ENCODE assay signal across 11 mouse cellular contexts in genomic region chr3:55523224-55523623, GRCm38 (mm10). TPM values are rescaled to one million over a fixed set of nuclear protein-coding genes. Genes with fewer than 3 reads are reported as not detected.
A peak's percentile ranks its signal among the peaks of the same experiment; 100 is the strongest.
DNase-seq lines count a peak whose midpoint lies in the region; ATAC-seq and TF ChIP-seq lines count a peak whose summit lies in the region.
"Had no signal": no experiment of that assay in that cellular context is flagged by ENCODE, and none has a peak within 500 bp of the region (broad histone marks: within the 10 kb centered on the region; RNA-seq: fewer than 3 reads in every experiment).

No protein-coding gene starts in this region.

- no peak overlapping the region for H3K4me3 ChIP-seq in hindbrain, embryonic 16.5 days (ENCODE audit: low read length)
- no peak overlapping the region for H3K4me3 ChIP-seq in liver, postnatal 0 days (ENCODE audit: low read depth, low read length)
- H3K4me3 ChIP-seq: heart, embryonic 12.5 days had no signal

- H3K27me3 ChIP-seq in hindbrain, embryonic 16.5 days (replicated peaks; ENCODE audit: control insufficient read depth, insufficient read depth, low read length): no peaks in the 10 kb centered on the region
- H3K27me3 ChIP-seq in liver, postnatal 0 days (ENCODE audit: insufficient read depth, low read length): no peaks in the 10 kb centered on the region
- H3K27me3 ChIP-seq: heart, embryonic 12.5 days; Patski had no signal

- peak overlapping the region; percentile 43 for H3K9ac ChIP-seq in hindbrain, embryonic 16.5 days (ENCODE audit: low read depth, low read length)
- H3K9ac ChIP-seq in liver, postnatal 0 days (replicated peaks): no peak overlapping the region
- H3K9ac ChIP-seq: heart, embryonic 12.5 days had no signal

- WGBS in hindbrain, embryonic 16.5 days: 9% methylated on average over 7 of the region's 7 CpGs
- WGBS in liver, postnatal 0 days (ENCODE audit: insufficient replicate concordance): 59% methylated on average over 7 of the region's 7 CpGs

- peak overlapping the region; percentile 83 for H3K27ac ChIP-seq in hindbrain, embryonic 16.5 days (ENCODE audit: low read depth, low read length)
- no peak overlapping the region for H3K27ac ChIP-seq in liver, postnatal 0 days (ENCODE audit: low read depth)

- DNase-seq in cerebellum, adult 11 months: peak; percentile 38
- DNase-seq in cerebellum, postnatal 4 days (ENCODE audit: low spot score in 2 of 2): no peak
- DNase-seq in cerebellum, adult 9-11 months: peak; percentile 62
- peak; percentile 16 for DNase-seq in liver, postnatal 0 days
- no peak for DNase-seq in gastrocnemius, postnatal 36 days
- no peak for DNase-seq in thymus, postnatal 36 days
- DNase-seq in right cerebral cortex, postnatal 36 days (ENCODE audit: low spot score in 2 of 2): no peak

- peaks cover 4% of the 10 kb centered on the region for H3K36me3 ChIP-seq in hindbrain, embryonic 16.5 days (ENCODE audit: control insufficient read depth, insufficient read depth, low read length)
- H3K36me3 ChIP-seq in liver, postnatal 0 days (replicated peaks; ENCODE audit: insufficient read depth, low read length): no peaks in the 10 kb centered on the region
- H3K36me3 ChIP-seq: heart, embryonic 12.5 days had no signal

- TF ChIP-seq CTCF in liver, postnatal 0 days (IDR thresholded peaks at IDR 0.05; ENCODE audit: low read depth): no peak

- H3K9me3 ChIP-seq in hindbrain, embryonic 16.5 days (ENCODE audit: control insufficient read depth, low read length): no peaks in the 10 kb centered on the region
- H3K9me3 ChIP-seq in liver, postnatal 0 days (ENCODE audit: low read length): no peaks in the 10 kb centered on the region
- H3K9me3 ChIP-seq: heart, embryonic 12.5 days had no signal

- no peak for TF ChIP-seq EP300 in liver, postnatal 0 days (IDR thresholded peaks at IDR 0.05; ENCODE audit: low read depth)

- H3K4me2 ChIP-seq in hindbrain, embryonic 16.5 days (ENCODE audit: low read length): peak overlapping the region; percentile 34; the same call in 1 of the 2 replicates
- H3K4me2 ChIP-seq in liver, postnatal 0 days (ENCODE audit: low read depth, low read length): no peak overlapping the region
- H3K4me2 ChIP-seq: heart, embryonic 12.5 days had no signal

- intact Hi-C loops in gastrocnemius, postnatal 36 days (cut with DNase I): loop anchor here (5.0 to 10.0 kb wide), 3 partner anchors 234 to 482 kb away; no protein-coding TSS in a partner anchor

- peaks cover 54% of the 10 kb centered on the region for H3K4me1 ChIP-seq in hindbrain, embryonic 16.5 days (ENCODE audit: control insufficient read depth, insufficient read depth, low read depth, low read length)
- 0 out of 2 replicates have a peak, but pooled peaks cover 2% of the 10 kb centered on the region for H3K4me1 ChIP-seq in liver, postnatal 0 days (ENCODE audit: insufficient read depth)

- ATAC-seq in hindbrain, embryonic 16.5 days: peak; percentile 25; the same call in 1 of the 2 replicates
- ATAC-seq in liver, postnatal 0 days: no peak
- ATAC-seq: Patski had no signal

RNA-seq across cellular contexts. Expression of gene Gm21954, which starts 51.2 kb away (rescaled TPM):
- polyA plus RNA-seq in hindbrain, embryonic 16.5 days (2015; fragmentation: Nextera tagmentation; extraction: Ambion mirVana): not detected in 2 replicates
- not detected in 2 replicates for polyA plus RNA-seq in liver, postnatal 0 days (2015; fragmentation: Nextera tagmentation; extraction: Ambion mirVana)
- not detected for total RNA-seq in gastrocnemius, postnatal 36 days (2021)
- total RNA-seq: left cerebral cortex, postnatal 10 days had no signal
- polyA plus RNA-seq: heart, embryonic 12.5 days; Patski had no signal

Comparison
In these comparisons a context has a peak if more than half of its experiments do, and no peak if none do; other contexts are left out.
1. DNase-seq: peak in cerebellum, adult 11 months (single experiment), cerebellum, adult 9-11 months (single experiment) and liver, postnatal 0 days (single experiment); none in cerebellum, postnatal 4 days (0 of 2), gastrocnemius, postnatal 36 days (0 of 2), thymus, postnatal 36 days (0 of 2) and right cerebral cortex, postnatal 36 days (0 of 2).